Mouse (Mus musculus): ENCODE results near the gene Lrmda. TPM values are rescaled to one million over a fixed set of nuclear protein-coding genes. Genes with fewer than 3 reads are reported as not detected.

The Lrmda gene
- total RNA-seq, 2 experiments from 2014 or later: 1.5 to 1.9 TPM

GRCm38 (mm10) chr14:22152701-22153100 lies 133.2 kb downstream of the Lrmda start:
- no peak for DNase-seq (ENCODE audit: low spot score in 2 of 2)

GRCm38 (mm10) chr14:22154096-22154495 lies 134.6 kb downstream of the Lrmda start:
- DNase-seq (ENCODE audit: low spot score in 2 of 2): no peak

- no peak for DNase-seq (ENCODE audit: low spot score in 2 of 2)
Observed at GRCm38 (mm10) chr14:22155034-22155433, 135.5 kb downstream of the Lrmda start.

- DNase-seq (ENCODE audit: low spot score in 2 of 2): no peak
Observed at GRCm38 (mm10) chr14:22155512-22156026, 136.1 kb downstream of the Lrmda start.

- no peak for DNase-seq (ENCODE audit: low spot score in 2 of 2)
Observed at GRCm38 (mm10) chr14:22156991-22157390, 137.5 kb downstream of the Lrmda start.

- no peak for DNase-seq (ENCODE audit: low spot score in 2 of 2)
Observed at GRCm38 (mm10) chr14:22161416-22161815, 141.9 kb downstream of the Lrmda start.

GRCm38 (mm10) chr14:22167285-22167684 lies 147.8 kb downstream of the Lrmda start:
- no peak for DNase-seq (ENCODE audit: low spot score in 2 of 2)

GRCm38 (mm10) chr14:22168077-22168794 lies 148.7 kb downstream of the Lrmda start:
- no peak for DNase-seq (ENCODE audit: low spot score in 2 of 2)

- no peak for DNase-seq (ENCODE audit: low spot score in 2 of 2)
Observed at GRCm38 (mm10) chr14:22168795-22169568, 149.5 kb downstream of the Lrmda start.

GRCm38 (mm10) chr14:22174757-22175156 lies 155.2 kb downstream of the Lrmda start:
- DNase-seq (ENCODE audit: low spot score in 2 of 2): no peak

- no peak for DNase-seq (ENCODE audit: low spot score in 2 of 2)
Observed at GRCm38 (mm10) chr14:22179761-22180160, 160.2 kb downstream of the Lrmda start.

- no peak for DNase-seq (ENCODE audit: low spot score in 2 of 2)
Observed at GRCm38 (mm10) chr14:22181508-22181907, 162.0 kb downstream of the Lrmda start.

GRCm38 (mm10) chr14:22183195-22183594 lies 163.7 kb downstream of the Lrmda start:
- DNase-seq (ENCODE audit: low spot score in 2 of 2): no peak

GRCm38 (mm10) chr14:22185452-22185851 lies 165.9 kb downstream of the Lrmda start:
- DNase-seq (ENCODE audit: low spot score in 2 of 2): no peak

- no peak for DNase-seq (ENCODE audit: low spot score in 2 of 2)
Observed at GRCm38 (mm10) chr14:22190111-22190510, 170.6 kb downstream of the Lrmda start.

- DNase-seq (ENCODE audit: low spot score in 2 of 2): no peak
Observed at GRCm38 (mm10) chr14:22192185-22192584, 172.7 kb downstream of the Lrmda start.

GRCm38 (mm10) chr14:22198021-22198420 lies 178.5 kb downstream of the Lrmda start:
- DNase-seq (ENCODE audit: low spot score in 2 of 2): no peak

GRCm38 (mm10) chr14:22198641-22199425 lies 179.3 kb downstream of the Lrmda start:
- DNase-seq (ENCODE audit: low spot score in 2 of 2): no peak

GRCm38 (mm10) chr14:22201667-22202066 lies 182.2 kb downstream of the Lrmda start:
- no peak for DNase-seq (ENCODE audit: low spot score in 2 of 2)

- DNase-seq (ENCODE audit: low spot score in 2 of 2): no peak
Observed at GRCm38 (mm10) chr14:22210601-22211000, 191.1 kb downstream of the Lrmda start.

GRCm38 (mm10) chr14:22218183-22218582 lies 198.7 kb downstream of the Lrmda start:
- DNase-seq (ENCODE audit: low spot score in 2 of 2): no peak

Data from gastrocnemius, postnatal 4 days (tissue).